Mouse (Mus musculus) heart, embryonic 11.5 days (tissue): ENCODE data around the gene Ubl3. TPM values are rescaled to one million over a fixed set of nuclear protein-coding genes. Genes with fewer than 3 reads are reported as not detected.

Source experiments
- ATAC-seq: fragments of 200-750 bp; cut with Nextera tagmentation; replicated peaks from 2 replicates; pipeline ENCODE4 v1.8.0; 2017; ENCODE audit warnings: moderate library complexity; ENCODE audit not compliant: insufficient number of reproducible peaks, low FRiP score, low TSS enrichment
- H3K27ac ChIP-seq: fragments of 300-500 bp; sonication (generic); 2 replicates; pipeline ENCODE4 v1.5.1; 2014; ENCODE audit warnings: mild to moderate bottlenecking, low read depth, low read length
- H3K27me3 ChIP-seq: fragments of 300-500 bp; sonication (generic); 2 replicates; pipeline ENCODE4 v1.6.1; 2014; ENCODE audit warnings: mild to moderate bottlenecking, low read length, mixed read lengths; ENCODE audit not compliant: control insufficient read depth, insufficient read depth
- H3K36me3 ChIP-seq: fragments of 300-500 bp; sonication (generic); 2 replicates; pipeline ENCODE4 v1.6.1; 2014; ENCODE audit warnings: mild to moderate bottlenecking, low read length, moderate library complexity, mixed read lengths; ENCODE audit not compliant: control insufficient read depth, insufficient read depth
- H3K4me1 ChIP-seq: fragments of 300-500 bp; sonication (generic); 2 replicates; pipeline ENCODE4 v1.6.1; 2014; ENCODE audit warnings: low read length; ENCODE audit not compliant: control insufficient read depth, insufficient read depth
- H3K4me2 ChIP-seq: fragments of 300-500 bp; sonication (generic); 2 replicates; pipeline ENCODE4 v1.6.1; 2014; ENCODE audit warnings: mild to moderate bottlenecking, moderate library complexity
- H3K4me3 ChIP-seq: fragments of 300-500 bp; sonication (generic); 2 replicates; pipeline ENCODE4 v1.5.1; 2014; ENCODE audit warnings: low read depth, low read length
- H3K9ac ChIP-seq: fragments of 300-500 bp; sonication (generic); 2 replicates; pipeline ENCODE4 v1.6.1; 2014; ENCODE audit warnings: mild to moderate bottlenecking, low read depth, low read length, moderate library complexity
- H3K9me3 ChIP-seq: fragments of 300-500 bp; sonication (generic); replicated peaks from 2 replicates; pipeline ENCODE4 v1.6.1; 2016; ENCODE audit warnings: low read length; ENCODE audit not compliant: control insufficient read depth
- WGBS: fragments of 180-500 bp; shearing (Covaris S2); extraction: QIAGEN DNeasy Blood & Tissue Kit; methylation state at CpG from one replicate; pipeline ENCODE4 v1.1.7; 2014; ENCODE audit not compliant: insufficient replicate concordance; 5-methylcytosine and 5-hydroxymethylcytosine counted together
- polyA plus RNA-seq: library from polyadenylated mRNA; unstranded; fragments of >200 nt; fragmentation: Nextera tagmentation; extraction: Ambion mirVana; gene quantifications from 2 replicates; pipeline ENCODE4 v1.2.1, GENCODE M21; 2014

Gene Ubl3
- polyA plus RNA-seq, 1 experiment from 2014 or later, result 57.1 TPM

DNA sequence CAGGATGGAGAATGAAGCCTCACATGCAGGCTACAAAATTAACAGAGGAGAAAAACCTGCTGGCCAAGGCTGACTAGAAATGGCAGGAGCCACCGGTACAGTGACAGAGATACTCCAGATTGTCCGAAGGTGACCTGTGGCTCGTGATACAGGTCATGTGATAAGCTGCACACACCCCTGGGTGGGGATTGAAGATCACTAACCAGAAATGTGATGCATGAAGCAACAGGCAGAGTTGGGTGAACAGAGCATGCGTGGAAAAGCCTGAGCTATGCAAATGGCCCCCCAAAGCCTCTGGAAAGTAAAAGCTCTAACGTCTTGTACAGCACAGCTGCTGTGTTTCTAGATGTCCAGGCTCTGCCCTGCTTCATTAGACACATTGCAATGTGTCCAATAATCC, 3.9 kb upstream of the Ubl3 start:
- H3K4me1 ChIP-seq, result peaks cover 12% of the 10 kb centered on the region
- H3K36me3 ChIP-seq, result no peaks in the 10 kb centered on the region
- no peak overlapping the region for H3K4me3 ChIP-seq
- H3K9me3 ChIP-seq, result no peaks in the 10 kb centered on the region
- 63% methylated on average over 5 of the region's 5 CpGs for WGBS
- no peak for ATAC-seq
- no peak overlapping the region for H3K4me2 ChIP-seq
- no peak overlapping the region for H3K9ac ChIP-seq
- H3K27me3 ChIP-seq, result no peaks in the 10 kb centered on the region
- no peak overlapping the region for H3K27ac ChIP-seq

DNA sequence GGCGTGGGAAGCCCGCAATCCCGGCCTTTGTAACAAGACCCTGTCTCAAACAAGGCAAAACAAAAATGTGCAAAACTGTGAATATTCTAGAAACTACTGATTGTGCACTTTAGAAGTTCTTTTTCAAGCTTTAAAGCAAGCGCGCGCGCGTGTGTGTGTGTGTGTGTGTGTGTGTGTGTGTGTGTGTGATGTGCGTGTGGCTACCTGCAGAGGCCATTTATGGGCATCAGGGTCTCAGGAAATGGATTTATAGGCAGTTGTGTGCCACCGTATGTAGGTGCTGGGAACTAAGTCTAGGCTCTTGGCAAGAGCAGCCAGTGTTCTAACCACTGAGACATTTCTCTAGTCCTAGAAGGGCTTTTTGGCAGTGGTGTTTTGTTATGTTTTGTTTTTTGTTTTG, 2.6 kb upstream of the Ubl3 start:
- Histone ChIP-seq H3K27me3 (no peaks in the 10 kb centered on the region), H3K27ac (no peak overlapping the region), H3K4me1 (peaks cover 13% of the 10 kb centered on the region), H3K36me3 (no peaks in the 10 kb centered on the region), H3K4me3 (0 out of 2 replicates have a peak overlapping the region, but pooled peaks have one; percentile 13), H3K9me3 (no peaks in the 10 kb centered on the region), H3K9ac (peak overlapping the region; percentile 52; the same call in 1 of the 2 replicates), H3K4me2 (peak overlapping the region; percentile 72)
- no peak for ATAC-seq
- WGBS, result 71% methylated on average over 10 of the region's 10 CpGs

DNA sequence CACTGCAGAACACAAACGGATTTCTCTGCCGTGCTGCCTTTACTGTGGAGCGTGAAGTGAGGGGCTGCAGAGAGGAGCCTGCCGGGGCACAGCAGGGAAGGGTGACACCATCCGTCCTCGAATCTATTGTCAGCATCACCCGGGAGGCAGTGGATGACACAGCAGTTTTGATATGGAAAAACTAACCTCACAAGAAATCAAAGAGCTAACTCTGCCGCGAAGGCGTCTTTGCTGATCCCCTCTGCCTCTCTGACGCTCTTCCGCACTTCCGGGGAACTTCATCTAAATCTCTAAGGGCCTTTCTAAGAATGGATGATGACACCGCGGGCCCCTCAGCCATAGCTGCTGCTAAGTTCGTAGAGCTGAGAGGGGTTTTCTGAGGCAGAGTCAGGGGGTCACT, 2.1 kb upstream of the Ubl3 start:
- H3K9ac ChIP-seq, result peak overlapping the region; percentile 52; the same call in 1 of the 2 replicates
- no peak overlapping the region for H3K27ac ChIP-seq
- no peaks in the 10 kb centered on the region for H3K36me3 ChIP-seq
- no peaks in the 10 kb centered on the region for H3K27me3 ChIP-seq
- no peak for ATAC-seq
- peak overlapping the region; percentile 13; the same call in 1 of the 2 replicates for H3K4me3 ChIP-seq
- WGBS, result 4% methylated on average over 16 of the region's 16 CpGs
- H3K9me3 ChIP-seq, result no peaks in the 10 kb centered on the region
- H3K4me2 ChIP-seq, result peak overlapping the region; percentile 72
- peaks cover 18% of the 10 kb centered on the region for H3K4me1 ChIP-seq

DNA sequence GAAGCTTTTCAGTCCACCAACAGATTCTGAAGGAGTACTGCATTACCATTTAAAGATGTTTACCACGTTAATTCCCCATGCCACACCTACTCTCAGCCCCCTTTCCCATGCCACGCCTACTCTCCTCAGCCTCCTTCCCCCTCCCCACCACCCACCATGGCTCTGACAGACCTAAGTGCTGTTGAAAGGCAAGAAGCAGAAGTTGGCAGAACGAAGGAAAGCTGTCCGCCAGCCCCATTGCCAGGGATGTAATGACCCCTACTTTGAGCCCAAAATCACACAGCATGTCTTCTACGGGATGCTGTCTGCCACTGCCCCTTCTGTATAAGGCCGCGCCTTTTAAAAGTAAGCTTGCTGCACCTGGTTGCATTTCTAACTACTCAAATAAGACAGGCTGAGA, 1.7 kb upstream of the Ubl3 start:
- no peaks in the 10 kb centered on the region for H3K36me3 ChIP-seq
- H3K27ac ChIP-seq, result no peak overlapping the region
- H3K9ac ChIP-seq, result no peak overlapping the region
- no peaks in the 10 kb centered on the region for H3K9me3 ChIP-seq
- peaks cover 22% of the 10 kb centered on the region for H3K4me1 ChIP-seq
- WGBS, result 14% methylated on average over 7 of the region's 7 CpGs
- peak overlapping the region; percentile 13; the same call in 1 of the 2 replicates for H3K4me3 ChIP-seq
- H3K27me3 ChIP-seq, result no peaks in the 10 kb centered on the region
- peak overlapping the region; percentile 72 for H3K4me2 ChIP-seq
- ATAC-seq, result no peak

DNA sequence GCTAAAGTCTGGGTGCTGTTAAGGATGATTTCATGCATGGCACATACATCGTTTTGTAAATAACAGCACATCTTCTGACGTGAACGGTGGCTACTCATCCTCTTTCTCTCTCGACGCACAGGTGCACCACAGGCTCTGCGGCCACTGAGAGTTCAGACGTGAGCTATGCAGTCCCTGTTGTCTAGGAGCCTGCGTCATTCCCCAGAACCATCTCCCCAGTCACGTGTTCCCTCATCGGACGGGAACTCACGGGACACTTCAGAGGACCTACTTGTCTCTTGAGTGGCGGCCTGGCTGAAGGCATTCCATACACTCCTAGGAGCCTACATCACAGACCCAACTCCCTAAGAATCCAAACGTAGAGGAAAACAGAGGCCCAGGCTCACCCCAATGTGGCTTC, 1.1 kb upstream of the Ubl3 start:
- no peak overlapping the region for H3K9ac ChIP-seq
- H3K4me1 ChIP-seq, result peaks cover 26% of the 10 kb centered on the region
- H3K4me3 ChIP-seq, result no peak overlapping the region
- no peaks in the 10 kb centered on the region for H3K9me3 ChIP-seq
- H3K27me3 ChIP-seq, result no peaks in the 10 kb centered on the region
- ATAC-seq, result no peak
- no peak overlapping the region for H3K27ac ChIP-seq
- WGBS, result 18% methylated on average over 14 of the region's 14 CpGs
- H3K36me3 ChIP-seq, result no peaks in the 10 kb centered on the region
- peak overlapping the region; percentile 72 for H3K4me2 ChIP-seq

DNA sequence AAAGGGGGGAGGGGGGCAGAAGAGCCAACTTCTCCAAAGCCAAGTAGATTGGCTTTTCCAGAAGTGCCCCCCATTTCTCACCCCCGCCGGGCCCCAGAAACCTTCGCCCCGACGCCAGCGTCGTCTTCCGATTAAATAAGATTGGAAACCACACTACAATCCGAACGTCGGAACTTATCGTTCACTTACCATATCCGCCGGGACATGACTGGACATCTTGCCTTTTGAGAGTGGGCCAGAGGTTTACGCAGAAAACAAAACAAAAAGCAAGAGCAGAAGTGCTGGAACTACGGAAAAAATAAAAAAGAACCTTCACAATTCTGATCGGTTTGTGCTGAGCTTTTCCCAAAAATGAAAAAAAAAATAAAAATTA, 839 bp downstream of the Ubl3 start:
- H3K9ac ChIP-seq, result peak overlapping the region; percentile 88
- peak overlapping the region; percentile 74 for H3K4me3 ChIP-seq
- H3K27me3 ChIP-seq, result no peaks in the 10 kb centered on the region
- no peaks in the 10 kb centered on the region for H3K36me3 ChIP-seq
- H3K9me3 ChIP-seq, result no peaks in the 10 kb centered on the region
- H3K4me2 ChIP-seq, result peak overlapping the region; percentile 72
- under 1% methylated on average over 17 of the region's 17 CpGs for WGBS
- peak overlapping the region; percentile 97 for H3K27ac ChIP-seq
- peaks cover 40% of the 10 kb centered on the region for H3K4me1 ChIP-seq
- ATAC-seq, result no peak

DNA sequence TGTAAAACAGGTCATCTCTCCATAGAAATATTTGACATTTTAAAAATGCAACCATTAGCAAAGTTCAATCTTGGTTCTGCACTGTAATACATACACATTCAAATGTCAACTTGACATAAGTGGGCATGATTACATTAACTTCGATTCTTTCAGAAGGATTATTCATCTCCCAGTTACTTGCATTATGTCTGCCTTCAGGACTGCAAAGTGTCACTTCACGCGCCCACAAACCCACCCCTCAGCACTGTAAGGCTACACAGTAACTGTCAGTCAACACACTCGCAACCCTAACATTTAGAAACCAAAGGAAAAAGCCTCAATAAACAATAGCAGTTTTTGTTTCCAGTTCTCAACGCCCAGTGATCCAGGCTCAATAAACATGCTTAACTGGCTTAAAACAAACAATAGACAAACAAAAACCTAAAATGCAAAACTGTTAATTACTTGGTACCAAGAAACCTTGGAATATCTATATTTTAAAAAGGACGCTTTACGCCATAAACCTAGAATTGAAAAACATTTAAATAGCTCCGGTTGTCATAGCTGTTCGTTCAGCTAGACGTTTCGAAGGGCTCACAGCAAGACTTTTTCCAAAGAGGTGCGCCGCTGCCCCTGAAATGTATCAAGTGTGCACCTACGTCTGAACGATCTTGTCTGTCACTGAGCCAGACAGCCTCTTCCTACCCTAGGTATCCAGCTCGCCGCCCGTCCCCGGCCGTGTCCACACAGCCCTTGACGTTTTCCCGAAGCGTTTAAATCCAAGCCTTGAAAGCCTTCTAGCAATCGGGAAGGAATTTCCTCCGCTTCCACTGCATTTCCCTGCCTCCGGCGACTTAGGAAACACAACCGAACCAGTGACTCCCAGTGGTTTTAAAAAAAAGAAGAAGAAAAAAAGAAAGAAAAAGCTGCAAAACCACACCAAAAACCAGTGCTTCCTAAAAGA, 1.5 kb downstream of the Ubl3 start:
- no peaks in the 10 kb centered on the region for H3K27me3 ChIP-seq
- peak overlapping the region; percentile 72 for H3K4me2 ChIP-seq
- H3K4me1 ChIP-seq, result peaks cover 42% of the 10 kb centered on the region
- under 1% methylated on average over 28 of the region's 28 CpGs for WGBS
- no peaks in the 10 kb centered on the region for H3K36me3 ChIP-seq
- peak overlapping the region; percentile 97 for H3K27ac ChIP-seq
- H3K4me3 ChIP-seq, result peak overlapping the region; percentile 74
- no peak for ATAC-seq
- no peaks in the 10 kb centered on the region for H3K9me3 ChIP-seq
- H3K9ac ChIP-seq, result peak overlapping the region; percentile 88

DNA sequence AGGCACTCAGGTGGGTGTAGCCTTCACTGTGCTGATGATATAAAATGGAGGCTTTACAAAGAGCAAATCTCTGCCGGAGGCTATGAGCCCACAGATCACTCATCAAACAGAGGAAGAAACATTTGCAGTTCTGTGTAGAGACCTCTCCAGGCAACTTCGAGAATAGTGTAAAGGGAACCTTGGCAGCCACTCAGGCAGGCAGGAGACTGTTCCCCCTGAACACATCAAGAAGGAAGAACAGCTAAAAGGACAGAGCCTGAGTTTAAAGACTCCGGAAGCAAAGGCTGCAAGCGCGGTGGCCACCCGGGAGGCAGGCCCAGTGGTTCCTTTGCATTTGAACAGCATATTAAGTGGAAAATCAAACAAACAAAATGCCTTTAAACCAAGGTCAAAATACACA, 2.2 kb downstream of the Ubl3 start:
- 6% methylated on average over 6 of the region's 6 CpGs for WGBS
- Histone ChIP-seq H3K27ac (no peak overlapping the region), H3K4me3 (peak overlapping the region; percentile 74), H3K27me3 (no peaks in the 10 kb centered on the region), H3K4me2 (peak overlapping the region; percentile 72), H3K4me1 (peaks cover 42% of the 10 kb centered on the region), H3K9me3 (no peaks in the 10 kb centered on the region), H3K9ac (0 out of 2 replicates have a peak overlapping the region, but pooled peaks have one; percentile 69), H3K36me3 (no peaks in the 10 kb centered on the region)
- no peak for ATAC-seq
